Mouse (Mus musculus) megakaryocyte, embryonic 14.5 days (primary cell): Measurements from ENCODE around the gene Cep19.

Source experiments
- FLI1 ChIP-seq: IDR thresholded peaks from 2 replicates; pipeline ENCODE4 v1.6.1; 2012; ENCODE audit warnings: low read length, inconsistent platforms, mixed read lengths
- GATA1 ChIP-seq: IDR thresholded peaks from 3 replicates; pipeline ENCODE4 v1.6.1; 2012; ENCODE audit warnings: mixed read lengths, low read length, inconsistent platforms, borderline replicate concordance

- TF ChIP-seq GATA1 (no peak), FLI1 (no peak)
These were observed 33.5 kb downstream of the Cep19 start for GRCm38 (mm10) chr16:32133148-32133547.
